Mouse (Mus musculus): Measurements from ENCODE around the gene Olfr1396. TPM values are rescaled to one million over a fixed set of nuclear protein-coding genes. Genes with fewer than 3 reads are reported as not detected.
A peak's percentile ranks its signal among the peaks of the same experiment; 100 is the strongest.

The Olfr1396 gene
- polyA plus RNA-seq, 1 experiment from 2014 or later: not detected

- Histone ChIP-seq H3K4me2 (peak overlapping the region; percentile 64), H3K4me1 (ENCODE audit: control insufficient read depth, insufficient read depth, low read length) (no peaks in the 10 kb centered on the region; the same call in 1 of the 2 replicates), H3K4me3 (ENCODE audit: low read depth, low read length) (peak overlapping the region; percentile 16; the same call in 1 of the 2 replicates), H3K9me3 (replicated peaks; ENCODE audit: control insufficient read depth, low read length) (no peaks in the 10 kb centered on the region), H3K9ac (ENCODE audit: low read depth, low read length) (peak overlapping the region; percentile 44; the same call in 1 of the 2 replicates), H3K27me3 (ENCODE audit: control insufficient read depth, insufficient read depth, low read length) (no peaks in the 10 kb centered on the region), H3K36me3 (ENCODE audit: control insufficient read depth, insufficient read depth, low read length) (no peaks in the 10 kb centered on the region), H3K27ac (ENCODE audit: low read depth, low read length) (no peak overlapping the region)
- ATAC-seq (replicated peaks; ENCODE audit: insufficient number of reproducible peaks, low FRiP score, low TSS enrichment): peak; percentile 83; the same call in 1 of the 2 replicates
- 33% methylated on average over 22 of the region's 22 CpGs for WGBS (ENCODE audit: insufficient replicate concordance)
These were observed 26.7 kb downstream of the Olfr1396 start for GRCm38 (mm10) chr11:49087830-49088616.

DNA sequence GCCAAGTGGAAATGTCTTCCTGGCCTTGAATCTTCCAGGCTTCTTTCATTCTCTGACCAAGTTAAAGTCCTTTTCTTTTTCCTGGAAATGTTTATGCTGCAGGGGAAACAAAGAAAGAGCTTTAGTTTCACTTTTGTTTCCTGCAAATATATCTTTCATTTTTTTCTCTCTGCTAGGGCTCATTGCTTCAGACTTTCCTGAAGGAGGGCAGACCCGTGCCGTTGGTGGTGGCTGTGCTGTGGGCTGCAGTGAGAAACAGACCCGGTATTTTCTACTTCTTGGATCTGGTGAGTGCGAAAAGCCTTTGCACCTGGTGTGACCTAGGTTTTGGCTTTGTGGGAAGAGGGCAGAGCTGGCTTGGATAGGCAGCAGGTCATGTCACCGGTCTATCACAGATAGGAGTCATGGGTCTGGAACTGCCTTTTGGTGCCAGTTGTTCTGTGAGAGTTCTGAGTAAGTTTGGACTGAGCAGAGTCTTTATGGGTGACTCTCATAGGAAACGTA, 27.8 kb downstream of the Olfr1396 start:
- Histone ChIP-seq H3K4me3 (ENCODE audit: low read depth, low read length) (no peak overlapping the region), H3K9ac (ENCODE audit: low read depth, low read length) (no peak overlapping the region), H3K9me3 (replicated peaks; ENCODE audit: control insufficient read depth, low read length) (no peaks in the 10 kb centered on the region), H3K36me3 (ENCODE audit: control insufficient read depth, insufficient read depth, low read length) (no peaks in the 10 kb centered on the region), H3K27me3 (ENCODE audit: control insufficient read depth, insufficient read depth, low read length) (no peaks in the 10 kb centered on the region), H3K4me1 (ENCODE audit: control insufficient read depth, insufficient read depth, low read length) (no peaks in the 10 kb centered on the region; the same call in 1 of the 2 replicates), H3K27ac (ENCODE audit: low read depth, low read length) (no peak overlapping the region), H3K4me2 (no peak overlapping the region)
- no peak for ATAC-seq (replicated peaks; ENCODE audit: insufficient number of reproducible peaks, low FRiP score, low TSS enrichment)
- WGBS (ENCODE audit: insufficient replicate concordance): 73% methylated on average over 6 of the region's 6 CpGs

- Histone ChIP-seq H3K4me3 (ENCODE audit: low read depth, low read length) (no peak overlapping the region), H3K36me3 (ENCODE audit: control insufficient read depth, insufficient read depth, low read length) (no peaks in the 10 kb centered on the region), H3K27ac (ENCODE audit: low read depth, low read length) (no peak overlapping the region), H3K4me2 (no peak overlapping the region), H3K27me3 (ENCODE audit: control insufficient read depth, insufficient read depth, low read length) (no peaks in the 10 kb centered on the region), H3K9ac (ENCODE audit: low read depth, low read length) (no peak overlapping the region), H3K4me1 (ENCODE audit: control insufficient read depth, insufficient read depth, low read length) (no peaks in the 10 kb centered on the region; the same call in 1 of the 2 replicates), H3K9me3 (replicated peaks; ENCODE audit: control insufficient read depth, low read length) (no peaks in the 10 kb centered on the region)
- no peak for ATAC-seq (replicated peaks; ENCODE audit: insufficient number of reproducible peaks, low FRiP score, low TSS enrichment)
- 40% methylated on average over 3 of the region's 3 CpGs for WGBS (ENCODE audit: insufficient replicate concordance)
These were observed 29.8 kb downstream of the Olfr1396 start for GRCm38 (mm10) chr11:49084875-49085274.

DNA sequence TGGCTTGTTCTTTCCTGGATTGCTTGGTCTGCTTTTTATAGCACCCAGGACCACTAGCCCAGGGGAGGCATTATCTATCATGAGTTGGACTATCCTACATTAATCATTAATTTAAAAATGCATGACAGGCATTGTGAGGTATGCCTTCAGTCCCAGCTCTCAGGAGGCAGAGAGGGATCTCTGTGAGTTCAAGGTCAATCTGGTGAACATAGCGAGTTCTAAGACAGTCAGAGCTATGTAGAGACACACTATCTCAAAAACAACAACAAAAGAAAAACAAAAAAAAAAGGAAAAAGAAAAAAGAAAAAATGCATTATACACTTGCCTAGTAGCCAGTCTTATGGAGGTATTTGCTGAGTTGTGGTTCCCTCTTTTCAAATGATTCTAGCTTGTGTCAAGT, 30.3 kb downstream of the Olfr1396 start:
- Histone ChIP-seq H3K4me2 (no peak overlapping the region), H3K27me3 (ENCODE audit: control insufficient read depth, insufficient read depth, low read length) (no peaks in the 10 kb centered on the region), H3K9ac (ENCODE audit: low read depth, low read length) (no peak overlapping the region), H3K9me3 (replicated peaks; ENCODE audit: control insufficient read depth, low read length) (no peaks in the 10 kb centered on the region), H3K36me3 (ENCODE audit: control insufficient read depth, insufficient read depth, low read length) (no peaks in the 10 kb centered on the region), H3K27ac (ENCODE audit: low read depth, low read length) (no peak overlapping the region), H3K4me1 (ENCODE audit: control insufficient read depth, insufficient read depth, low read length) (no peaks in the 10 kb centered on the region; the same call in 1 of the 2 replicates), H3K4me3 (ENCODE audit: low read depth, low read length) (no peak overlapping the region)
- ATAC-seq (replicated peaks; ENCODE audit: insufficient number of reproducible peaks, low FRiP score, low TSS enrichment): no peak
- WGBS (ENCODE audit: insufficient replicate concordance): 61% methylated on average over 1 of the region's 1 CpGs

DNA sequence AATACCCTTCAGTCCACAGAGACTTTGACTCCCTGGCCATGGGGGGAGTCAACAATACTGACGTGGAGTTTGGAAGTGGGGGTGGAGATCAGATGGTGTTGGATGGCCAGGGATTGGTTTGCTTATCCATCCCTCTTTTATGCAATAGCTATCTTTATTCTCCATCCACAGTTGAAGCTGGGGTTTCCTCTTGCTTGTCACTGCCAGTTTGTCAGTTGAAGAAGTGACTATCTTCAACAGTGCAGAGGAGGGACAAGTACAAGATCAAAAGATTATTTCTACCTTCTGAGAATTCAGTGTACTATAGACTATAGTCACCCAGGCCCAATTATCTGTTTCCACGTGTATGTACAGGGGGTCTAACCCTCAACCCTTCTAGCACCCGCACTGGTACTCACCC, 30.9 kb downstream of the Olfr1396 start:
- WGBS (ENCODE audit: insufficient replicate concordance): 73% methylated on average over 3 of the region's 3 CpGs
- H3K36me3 ChIP-seq (ENCODE audit: control insufficient read depth, insufficient read depth, low read length): no peaks in the 10 kb centered on the region
- H3K9me3 ChIP-seq (replicated peaks; ENCODE audit: control insufficient read depth, low read length): no peaks in the 10 kb centered on the region
- H3K4me2 ChIP-seq: no peak overlapping the region
- H3K27me3 ChIP-seq (ENCODE audit: control insufficient read depth, insufficient read depth, low read length): no peaks in the 10 kb centered on the region
- no peak overlapping the region for H3K9ac ChIP-seq (ENCODE audit: low read depth, low read length)
- no peak overlapping the region for H3K27ac ChIP-seq (ENCODE audit: low read depth, low read length)
- no peak overlapping the region for H3K4me3 ChIP-seq (ENCODE audit: low read depth, low read length)
- ATAC-seq (replicated peaks; ENCODE audit: insufficient number of reproducible peaks, low FRiP score, low TSS enrichment): no peak
- H3K4me1 ChIP-seq (ENCODE audit: control insufficient read depth, insufficient read depth, low read length): no peaks in the 10 kb centered on the region; the same call in 1 of the 2 replicates

- Histone ChIP-seq H3K4me2 (no peak overlapping the region), H3K9ac (ENCODE audit: low read depth, low read length) (no peak overlapping the region), H3K27me3 (ENCODE audit: control insufficient read depth, insufficient read depth, low read length) (no peaks in the 10 kb centered on the region), H3K36me3 (ENCODE audit: control insufficient read depth, insufficient read depth, low read length) (no peaks in the 10 kb centered on the region), H3K4me3 (ENCODE audit: low read depth, low read length) (no peak overlapping the region), H3K4me1 (ENCODE audit: control insufficient read depth, insufficient read depth, low read length) (no peaks in the 10 kb centered on the region), H3K27ac (ENCODE audit: low read depth, low read length) (no peak overlapping the region), H3K9me3 (replicated peaks; ENCODE audit: control insufficient read depth, low read length) (no peaks in the 10 kb centered on the region)
- WGBS (ENCODE audit: insufficient replicate concordance): 85% methylated on average over 1 of the region's 1 CpGs
- ATAC-seq (replicated peaks; ENCODE audit: insufficient number of reproducible peaks, low FRiP score, low TSS enrichment): no peak
These were observed 31.5 kb downstream of the Olfr1396 start for GRCm38 (mm10) chr11:49083146-49083545.

GRCm38 (mm10) chr11:49081886-49082285, 32.8 kb downstream of the Olfr1396 start:
- H3K27ac ChIP-seq (ENCODE audit: low read depth, low read length): no peak overlapping the region
- H3K36me3 ChIP-seq (ENCODE audit: control insufficient read depth, insufficient read depth, low read length): no peaks in the 10 kb centered on the region
- no peak overlapping the region for H3K4me2 ChIP-seq
- H3K9ac ChIP-seq (ENCODE audit: low read depth, low read length): no peak overlapping the region
- no peaks in the 10 kb centered on the region for H3K9me3 ChIP-seq (replicated peaks; ENCODE audit: control insufficient read depth, low read length)
- no peak for ATAC-seq (replicated peaks; ENCODE audit: insufficient number of reproducible peaks, low FRiP score, low TSS enrichment)
- no peaks in the 10 kb centered on the region for H3K4me1 ChIP-seq (ENCODE audit: control insufficient read depth, insufficient read depth, low read length)
- no peaks in the 10 kb centered on the region for H3K27me3 ChIP-seq (ENCODE audit: control insufficient read depth, insufficient read depth, low read length)
- no peak overlapping the region for H3K4me3 ChIP-seq (ENCODE audit: low read depth, low read length)
- WGBS (ENCODE audit: insufficient replicate concordance): 74% methylated on average over 3 of the region's 3 CpGs

DNA sequence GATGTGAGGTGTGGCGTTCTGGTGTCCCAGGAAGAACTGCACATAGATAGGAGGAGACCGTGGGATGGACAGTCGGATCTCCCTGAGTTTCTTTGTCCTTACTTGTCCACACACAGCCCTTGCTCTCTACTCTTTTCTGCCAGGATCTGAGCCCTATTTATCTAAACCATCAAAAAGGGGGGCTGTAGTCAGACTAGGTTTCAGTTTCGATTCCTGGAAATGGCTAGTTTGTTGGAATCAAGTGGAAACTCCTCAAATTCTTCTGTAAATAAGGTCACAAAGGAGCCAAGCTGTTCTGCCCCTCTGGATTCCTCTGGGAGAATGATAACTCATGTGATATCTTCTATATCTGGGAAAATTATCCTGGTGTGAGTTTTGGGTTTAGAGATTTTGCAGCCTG, 33.3 kb downstream of the Olfr1396 start:
- no peak for ATAC-seq (replicated peaks; ENCODE audit: insufficient number of reproducible peaks, low FRiP score, low TSS enrichment)
- H3K4me3 ChIP-seq (ENCODE audit: low read depth, low read length): no peak overlapping the region
- no peaks in the 10 kb centered on the region for H3K27me3 ChIP-seq (ENCODE audit: control insufficient read depth, insufficient read depth, low read length)
- no peak overlapping the region for H3K27ac ChIP-seq (ENCODE audit: low read depth, low read length)
- H3K4me1 ChIP-seq (ENCODE audit: control insufficient read depth, insufficient read depth, low read length): no peaks in the 10 kb centered on the region
- H3K9me3 ChIP-seq (replicated peaks; ENCODE audit: control insufficient read depth, low read length): no peaks in the 10 kb centered on the region
- no peak overlapping the region for H3K9ac ChIP-seq (ENCODE audit: low read depth, low read length)
- H3K36me3 ChIP-seq (ENCODE audit: control insufficient read depth, insufficient read depth, low read length): no peaks in the 10 kb centered on the region
- no peak overlapping the region for H3K4me2 ChIP-seq
- 64% methylated on average over 4 of the region's 4 CpGs for WGBS (ENCODE audit: insufficient replicate concordance)

GRCm38 (mm10) chr11:49080636-49081035, 34.0 kb downstream of the Olfr1396 start:
- WGBS (ENCODE audit: insufficient replicate concordance): 67% methylated on average over 1 of the region's 1 CpGs
- Histone ChIP-seq H3K4me3 (ENCODE audit: low read depth, low read length) (no peak overlapping the region), H3K36me3 (ENCODE audit: control insufficient read depth, insufficient read depth, low read length) (no peaks in the 10 kb centered on the region), H3K4me1 (ENCODE audit: control insufficient read depth, insufficient read depth, low read length) (no peaks in the 10 kb centered on the region), H3K27me3 (ENCODE audit: control insufficient read depth, insufficient read depth, low read length) (no peaks in the 10 kb centered on the region), H3K27ac (ENCODE audit: low read depth, low read length) (no peak overlapping the region), H3K9me3 (replicated peaks; ENCODE audit: control insufficient read depth, low read length) (no peaks in the 10 kb centered on the region), H3K4me2 (no peak overlapping the region), H3K9ac (ENCODE audit: low read depth, low read length) (no peak overlapping the region)
- ATAC-seq (replicated peaks; ENCODE audit: insufficient number of reproducible peaks, low FRiP score, low TSS enrichment): no peak

Data from heart, embryonic 11.5 days (tissue).